Mouse (Mus musculus) heart, adult 11 months (tissue): ENCODE data around the gene Nlrc5.

Experiments
- DNase-seq: peaks from one replicate; pipeline ENCODE4 v3.0.0; 2022

Nlrc5 gene

GRCm38 (mm10) chr8:94569419-94569818, 135.3 kb downstream of the Nlrc5 start:
- DNase-seq: no peak

- no peak for DNase-seq
Observed at GRCm38 (mm10) chr8:94571896-94572295, 137.7 kb downstream of the Nlrc5 start.

- DNase-seq: no peak
Observed at GRCm38 (mm10) chr8:94574159-94574907, 140.2 kb downstream of the Nlrc5 start.

GRCm38 (mm10) chr8:94575148-94575547, 141.0 kb downstream of the Nlrc5 start:
- DNase-seq: no peak
